Mouse (Mus musculus) embryonic fibroblast, embryonic 13.5 days (primary cell): ENCODE results near the gene Tmem37. TPM values are rescaled to one million over a fixed set of nuclear protein-coding genes. Genes with fewer than 3 reads are reported as not detected.

Experiments used
- H3K27ac ChIP-seq: 2 replicates; pipeline ENCODE4 v1.5.1; 2012; ENCODE audit warnings: low read length, control low read depth, inconsistent platforms; ENCODE audit not compliant: insufficient read depth
- H3K4me1 ChIP-seq: 2 replicates; pipeline ENCODE4 v1.6.1; 2011; ENCODE audit warnings: low read length; ENCODE audit not compliant: control insufficient read depth, insufficient read depth
- H3K4me3 ChIP-seq: 2 replicates; pipeline ENCODE4 v1.5.1; 2011; ENCODE audit warnings: mild to moderate bottlenecking, control low read depth, low read length; ENCODE audit not compliant: insufficient read depth
- CTCF ChIP-seq: IDR thresholded peaks from 2 replicates; pipeline ENCODE4 v1.5.1; 2011; ENCODE audit warnings: mild to moderate bottlenecking, control low read depth, low read length, moderate library complexity, borderline replicate concordance; ENCODE audit not compliant: insufficient read depth
- POLR2A ChIP-seq: IDR thresholded peaks from 2 replicates; pipeline ENCODE4 v1.6.1; 2011; ENCODE audit warnings: low read depth, mild to moderate bottlenecking, control low read depth, low read length, moderate library complexity
- polyA plus RNA-seq: library from polyadenylated mRNA; stranded (reverse); fragments of >200 nt; gene quantifications from 2 replicates; pipeline ENCODE4 v1.2.4, GENCODE M21; 2011; ENCODE audit warnings: low read depth; ENCODE audit not compliant: missing spikeins, insufficient read length

Tmem37 gene
- polyA plus RNA-seq, 1 experiment, result 18.7 TPM

DNA sequence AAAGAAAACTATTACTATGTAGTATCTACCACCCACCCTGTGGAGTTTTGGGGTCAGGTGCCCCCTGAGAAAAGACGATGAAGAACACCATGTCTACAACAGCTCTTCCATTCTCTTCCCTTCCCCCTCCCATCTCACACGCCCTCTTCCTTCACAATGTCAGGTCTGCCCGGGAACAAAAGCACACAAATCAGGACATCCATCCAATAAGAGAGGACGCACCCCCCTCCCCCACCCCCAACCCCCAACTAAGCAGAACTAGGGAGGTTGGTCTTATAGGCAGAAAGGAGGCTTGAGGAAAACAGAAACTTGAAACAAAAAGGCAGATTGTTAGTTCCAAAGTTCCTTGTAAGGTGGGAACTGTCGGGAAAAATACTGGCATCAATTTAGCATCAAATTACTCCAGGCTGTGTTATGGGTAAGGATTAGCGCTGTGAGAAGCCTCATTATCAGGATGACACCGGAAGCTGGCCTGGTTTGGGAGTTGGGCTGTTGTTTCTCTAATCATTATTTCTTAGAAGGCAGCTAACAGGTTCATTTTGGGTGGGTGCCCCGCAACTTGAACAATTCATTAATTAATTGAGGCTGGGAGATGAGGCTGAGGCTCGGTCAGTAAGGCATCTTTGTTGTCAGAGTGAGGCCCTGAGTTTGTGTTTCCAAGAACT, 4.0 kb upstream of the Tmem37 start:
- no peak overlapping the region for H3K4me3 ChIP-seq
- H3K4me1 ChIP-seq, result peaks cover 5% of the 10 kb centered on the region
- H3K27ac ChIP-seq, result no peak overlapping the region
- TF ChIP-seq CTCF (no peak), POLR2A (no peak)

DNA sequence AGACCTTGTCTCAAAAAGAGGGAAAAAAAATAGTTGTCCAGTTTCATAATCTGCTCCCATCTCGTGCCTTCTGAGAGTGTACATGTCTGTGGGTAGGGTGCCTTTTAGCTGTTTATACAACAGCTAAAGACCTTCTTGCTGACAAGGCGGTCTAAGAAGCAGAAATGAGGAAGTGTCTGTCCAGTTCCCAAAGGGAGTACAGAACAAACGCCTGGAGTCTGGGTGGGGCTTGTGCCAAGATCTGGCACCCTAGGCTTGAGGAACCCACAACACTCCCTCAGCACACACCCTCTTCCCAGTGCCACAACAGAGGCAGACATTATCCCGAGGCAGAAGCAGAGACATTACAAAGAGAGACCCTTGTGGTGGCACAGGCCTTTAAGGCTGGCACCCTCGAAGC, 1.6 kb upstream of the Tmem37 start:
- H3K27ac ChIP-seq, result no peak overlapping the region
- TF ChIP-seq POLR2A, result no peak
- no peak for TF ChIP-seq CTCF
- no peak overlapping the region for H3K4me3 ChIP-seq
- H3K4me1 ChIP-seq, result peaks cover 8% of the 10 kb centered on the region

DNA sequence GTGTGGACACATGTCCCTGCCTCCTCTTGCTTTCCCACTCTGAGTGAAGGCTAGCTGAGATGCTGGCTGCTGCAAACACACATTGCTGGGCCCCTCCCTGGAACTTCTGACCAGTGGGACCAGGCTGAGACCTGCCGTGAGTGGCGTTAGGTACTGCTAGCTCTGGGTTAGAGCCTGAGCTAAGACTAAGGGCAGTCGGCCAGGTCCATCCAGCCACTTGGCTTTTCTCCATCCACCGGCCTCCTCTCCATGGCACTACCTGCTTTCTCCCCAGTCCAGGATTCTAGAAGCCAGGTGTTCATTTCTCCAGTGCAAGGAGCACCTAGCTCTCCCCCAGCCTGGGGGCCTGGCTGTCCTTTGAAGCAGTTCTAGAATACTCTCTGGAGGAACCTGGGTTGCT, 1.1 kb upstream of the Tmem37 start:
- TF ChIP-seq POLR2A, result no peak
- TF ChIP-seq CTCF, result no peak
- H3K4me1 ChIP-seq, result peaks cover 8% of the 10 kb centered on the region
- no peak overlapping the region for H3K4me3 ChIP-seq

DNA sequence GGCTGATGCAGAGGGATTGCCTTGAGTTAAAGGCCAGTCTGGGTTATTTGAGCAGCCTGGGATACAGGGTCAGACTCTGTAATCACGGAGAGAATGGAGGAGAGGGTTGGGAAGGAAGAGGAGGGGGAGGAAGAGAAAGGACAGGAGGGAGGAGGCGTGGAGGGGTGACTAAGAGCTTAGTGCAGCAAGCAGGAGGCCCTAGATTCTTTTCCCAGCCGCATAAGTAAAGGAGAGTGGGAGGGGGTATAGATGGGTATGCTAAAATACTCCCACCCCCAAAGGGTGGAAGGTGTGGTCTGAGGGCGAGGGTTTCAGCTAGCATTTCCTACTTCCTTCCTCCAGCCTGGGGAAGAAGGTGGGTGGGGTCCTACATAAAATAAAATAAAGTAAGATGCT, 431 bp upstream of the Tmem37 start:
- no peak for TF ChIP-seq CTCF
- Histone ChIP-seq H3K4me1 (peaks cover 8% of the 10 kb centered on the region), H3K27ac (peak overlapping the region; percentile 75), H3K4me3 (peak overlapping the region; percentile 34)

More for the DNA sequence above, 1.1 kb upstream of the Tmem37 start:
- peak overlapping the region; percentile 23; the same call in 1 of the 2 replicates for H3K27ac ChIP-seq

DNA sequence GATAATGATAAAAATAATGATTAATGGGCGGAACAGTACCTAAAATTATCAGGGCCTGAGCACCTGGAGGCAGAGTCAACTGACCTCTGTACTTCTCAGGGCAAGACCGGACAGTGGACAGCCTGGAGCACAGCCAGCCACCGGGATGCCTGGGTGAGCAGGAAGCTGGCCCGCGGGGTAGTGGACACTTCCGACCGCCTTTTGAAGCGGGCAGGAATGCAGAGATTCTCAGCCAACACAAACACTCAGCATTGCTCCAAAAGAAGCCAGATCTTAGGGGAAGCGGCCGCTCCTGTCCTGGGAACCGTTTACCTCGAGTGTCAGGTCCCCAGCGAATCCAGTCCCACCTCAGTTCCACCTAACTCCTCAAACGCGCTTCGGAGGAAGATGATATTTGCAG, 974 bp downstream of the Tmem37 start:
- peaks cover 10% of the 10 kb centered on the region for H3K4me1 ChIP-seq
- H3K4me3 ChIP-seq, result peak overlapping the region; percentile 34
- H3K27ac ChIP-seq, result no peak overlapping the region
- no peak for TF ChIP-seq CTCF
- TF ChIP-seq POLR2A, result no peak

DNA sequence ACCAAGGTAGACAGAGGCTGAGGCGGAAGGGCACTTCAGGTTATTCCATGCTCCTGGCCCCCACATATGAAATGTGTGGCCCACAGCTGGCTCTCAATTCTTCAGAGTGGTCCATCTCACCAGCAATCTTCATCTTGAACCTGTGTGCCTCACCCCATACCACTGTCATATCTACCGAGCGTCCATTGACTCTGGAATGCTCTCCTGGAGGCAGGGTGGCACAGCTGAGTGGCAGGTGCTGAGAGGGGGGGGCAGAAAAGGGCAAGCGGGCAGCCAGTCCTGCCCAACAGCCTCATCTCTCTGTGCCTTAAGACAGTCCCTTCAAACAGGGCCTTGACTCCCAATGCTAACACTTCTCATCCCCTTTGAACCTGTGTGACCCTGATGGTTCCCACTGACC, 2.7 kb downstream of the Tmem37 start:
- Histone ChIP-seq H3K4me3 (no peak overlapping the region), H3K27ac (no peak overlapping the region), H3K4me1 (peaks cover 10% of the 10 kb centered on the region)
- TF ChIP-seq CTCF, result no peak
- TF ChIP-seq POLR2A, result no peak

DNA sequence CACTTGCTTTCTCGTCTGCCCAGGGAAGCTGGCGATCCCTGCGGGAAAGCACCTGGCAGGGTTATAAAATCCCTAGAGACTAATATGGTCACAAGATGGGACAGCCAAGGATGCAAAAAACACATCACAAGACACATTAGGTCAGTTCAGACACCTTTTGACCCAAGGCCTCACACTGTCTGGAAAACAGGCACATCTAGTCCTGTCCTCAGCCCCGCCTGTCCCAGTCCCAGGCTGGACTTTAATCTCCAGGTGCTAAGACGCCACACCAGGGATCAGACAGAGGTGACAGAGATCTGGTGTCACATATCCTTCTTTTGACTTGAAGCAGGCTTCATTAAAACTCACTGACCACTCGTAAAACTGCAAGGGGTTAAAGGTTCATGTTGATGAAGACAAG, 3.7 kb downstream of the Tmem37 start:
- TF ChIP-seq CTCF, result no peak
- no peak for TF ChIP-seq POLR2A
- H3K4me1 ChIP-seq, result peaks cover 10% of the 10 kb centered on the region
- H3K27ac ChIP-seq, result no peak overlapping the region
- no peak overlapping the region for H3K4me3 ChIP-seq

DNA sequence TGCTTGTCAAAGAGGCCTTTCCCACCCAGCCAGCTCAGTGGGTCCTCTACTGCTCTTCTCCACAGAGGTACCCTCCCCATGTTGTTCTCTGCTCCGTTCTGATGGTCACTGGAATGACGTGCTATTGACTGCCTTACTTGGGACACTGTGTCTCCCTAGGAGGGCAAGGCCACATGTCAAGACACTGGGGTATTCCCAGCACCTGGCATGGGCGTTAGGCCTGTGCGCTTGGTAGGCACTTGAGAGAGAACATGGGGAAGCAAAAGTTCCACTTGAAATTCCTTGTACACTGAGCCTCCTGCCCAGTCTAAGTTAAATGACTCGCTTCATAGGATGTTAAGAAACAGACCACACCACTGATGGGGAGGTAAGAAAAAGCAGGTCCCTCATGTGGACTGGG, 4.8 kb downstream of the Tmem37 start:
- H3K4me3 ChIP-seq, result no peak overlapping the region
- TF ChIP-seq POLR2A (no peak), CTCF (no peak)
- H3K27ac ChIP-seq, result no peak overlapping the region
- H3K4me1 ChIP-seq, result peaks cover 6% of the 10 kb centered on the region

DNA sequence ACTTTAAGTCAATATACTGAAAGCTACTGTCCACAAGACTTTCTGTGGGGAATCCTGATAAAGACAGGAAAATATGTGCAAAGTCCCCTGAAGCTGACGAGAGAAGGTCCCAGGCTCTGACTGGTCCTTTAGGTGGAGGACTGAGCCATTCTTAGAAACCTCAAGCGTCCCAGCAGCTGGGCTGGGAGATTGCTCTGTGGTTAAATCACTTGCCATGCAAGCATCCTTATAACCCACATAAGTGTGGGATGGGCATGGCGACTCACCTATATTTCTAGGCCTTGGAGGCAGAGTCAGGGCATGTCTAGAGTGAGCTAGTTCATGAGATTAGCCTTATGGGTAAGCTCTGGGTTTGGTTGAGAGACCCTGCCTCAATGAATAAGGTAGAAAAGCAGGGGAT, 7.2 kb downstream of the Tmem37 start:
- H3K4me3 ChIP-seq, result no peak overlapping the region
- no peak for TF ChIP-seq CTCF
- no peak for TF ChIP-seq POLR2A
- no peak overlapping the region for H3K27ac ChIP-seq
- H3K4me1 ChIP-seq, result 0 out of 2 replicates have a peak, but pooled peaks cover 2% of the 10 kb centered on the region

DNA sequence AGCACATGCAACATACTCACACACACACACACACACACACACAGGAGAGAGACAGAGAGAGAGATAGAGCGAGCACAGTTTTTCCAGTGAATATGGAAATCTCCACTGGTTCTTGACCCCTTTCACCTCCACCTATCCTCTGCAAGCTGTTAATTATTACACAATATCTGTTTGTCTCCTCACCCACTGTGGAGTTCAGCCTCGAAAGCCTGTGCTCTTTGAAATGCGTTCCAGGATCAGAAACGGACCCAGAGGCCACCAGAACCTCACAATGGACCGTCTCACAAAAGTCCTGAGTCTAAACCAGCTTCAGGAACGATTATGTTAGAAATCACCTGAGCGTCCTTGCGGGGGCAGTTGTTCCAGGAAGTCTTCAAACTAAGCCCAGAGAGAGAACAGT, 7.7 kb downstream of the Tmem37 start:
- Histone ChIP-seq H3K27ac (no peak overlapping the region), H3K4me1 (0 out of 2 replicates have a peak, but pooled peaks cover 2% of the 10 kb centered on the region), H3K4me3 (no peak overlapping the region)
- no peak for TF ChIP-seq CTCF
